Mouse (Mus musculus) spleen, postnatal 4 days (tissue): ENCODE results near the gene Csrnp1.

Experiments
- DNase-seq, 2 experiments: peaks; one replicate each; pipeline ENCODE4 v3.0.0; 2022; ENCODE audit warnings: low spot score in 2 of 2

Csrnp1 gene

GRCm38 (mm10) chr9:120002893-120003292 lies 18.4 kb upstream of the Csrnp1 start:
- no peak for DNase-seq

GRCm38 (mm10) chr9:120001945-120002725 lies 17.7 kb upstream of the Csrnp1 start:
- DNase-seq = peak; percentile 67 to 82

- no peak for DNase-seq
These were observed 16.3 kb upstream of the Csrnp1 start for GRCm38 (mm10) chr9:120000761-120001160.

- DNase-seq = no peak
These were observed 15.2 kb upstream of the Csrnp1 start for GRCm38 (mm10) chr9:119999636-120000035.

- no peak for DNase-seq
These were observed 14.3 kb upstream of the Csrnp1 start for GRCm38 (mm10) chr9:119998776-119999175.

- no peak for DNase-seq
These were observed 11.6 kb upstream of the Csrnp1 start for GRCm38 (mm10) chr9:119996080-119996479.

- DNase-seq = no peak
These were observed 9.7 kb upstream of the Csrnp1 start for GRCm38 (mm10) chr9:119994207-119994606.

GRCm38 (mm10) chr9:119993092-119993844 lies 8.8 kb upstream of the Csrnp1 start:
- no peak for DNase-seq

GRCm38 (mm10) chr9:119991310-119991709 lies 6.9 kb upstream of the Csrnp1 start:
- DNase-seq = no peak

GRCm38 (mm10) chr9:119988304-119988703 lies 3.8 kb upstream of the Csrnp1 start:
- no peak for DNase-seq

- no peak for DNase-seq
These were observed 1.6 kb upstream of the Csrnp1 start for GRCm38 (mm10) chr9:119985881-119986574.

GRCm38 (mm10) chr9:119983585-119984535 lies 598 bp downstream of the Csrnp1 start:
- DNase-seq = peak; percentile 78 to 87

GRCm38 (mm10) chr9:119982956-119983551 lies 1.4 kb downstream of the Csrnp1 start:
- peak; percentile 45 to 77 for DNase-seq

GRCm38 (mm10) chr9:119982241-119982811 lies 2.1 kb downstream of the Csrnp1 start:
- DNase-seq = peak; percentile 69 to 80

- DNase-seq = peak; percentile 66 to 82
These were observed 3.0 kb downstream of the Csrnp1 start for GRCm38 (mm10) chr9:119981183-119982179.

- DNase-seq = no peak
These were observed 3.7 kb downstream of the Csrnp1 start for GRCm38 (mm10) chr9:119980770-119981182.

- no peak for DNase-seq
These were observed 4.7 kb downstream of the Csrnp1 start for GRCm38 (mm10) chr9:119979749-119980148.

- DNase-seq = peak in 1 of 2 experiments; percentile 62
These were observed 5.5 kb downstream of the Csrnp1 start for GRCm38 (mm10) chr9:119978811-119979441.
